Mouse (Mus musculus): ENCODE measurements around the gene Sema6c. TPM values are rescaled to one million over a fixed set of nuclear protein-coding genes. Genes with fewer than 3 reads are reported as not detected.
A peak's percentile ranks its signal among the peaks of the same experiment; 100 is the strongest.
"Not testable (repeated sequence)": the region's sequence is repeated elsewhere in the genome, so short reads cannot be mapped to it uniquely, and the experiment has no call there.

Sema6c gene
- polyA plus RNA-seq, 1 experiment from 2014 or later, result 39.0 TPM

DNA sequence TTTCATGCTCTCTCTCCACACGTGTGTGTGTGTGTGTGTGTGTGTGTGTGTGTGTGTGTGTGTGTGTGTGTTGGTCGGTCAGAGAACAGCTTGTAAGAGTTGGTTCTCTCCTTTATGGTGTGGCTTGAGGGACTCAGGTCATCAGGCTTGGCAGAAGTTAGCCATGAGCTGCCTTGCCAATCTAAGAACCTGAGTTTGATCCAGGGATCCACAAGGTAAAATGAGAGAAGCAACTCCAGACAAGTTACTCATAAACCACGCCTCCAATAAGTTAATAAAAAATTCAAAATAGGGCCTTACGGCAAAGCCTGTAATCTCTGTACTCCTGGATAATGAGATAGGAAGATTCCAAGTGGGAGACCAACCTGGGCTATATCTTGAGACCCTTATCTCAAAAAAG is 48.0 kb downstream of the Sema6c start:
- ATAC-seq (ENCODE audit: low FRiP score, low TSS enrichment), result no peak
- Histone ChIP-seq H3K4me1 (ENCODE audit: control insufficient read depth, insufficient read depth, low read length) (no peaks in the 10 kb centered on the region), H3K36me3 (ENCODE audit: control insufficient read depth, insufficient read depth, low read length) (peaks cover 51% of the 10 kb centered on the region), H3K4me2 (ENCODE audit: low read length) (no peak overlapping the region), H3K9ac (replicated peaks; ENCODE audit: low read length) (no peak overlapping the region), H3K27me3 (ENCODE audit: control insufficient read depth, insufficient read depth, low read length) (no peaks in the 10 kb centered on the region), H3K4me3 (replicated peaks; ENCODE audit: low read depth, low read length) (no peak overlapping the region), H3K9me3 (ENCODE audit: control insufficient read depth, low read length) (no peaks in the 10 kb centered on the region), H3K27ac (replicated peaks; ENCODE audit: low read depth, low read length) (no peak overlapping the region)
- 89% methylated on average over 4 of the region's 4 CpGs for WGBS
- DNase-seq, result no peak

GRCm38 (mm10) chr3:95210585-95210984 is 50.3 kb downstream of the Sema6c start:
- no peak overlapping the region for H3K27ac ChIP-seq (replicated peaks; ENCODE audit: low read depth, low read length)
- no peaks in the 10 kb centered on the region for H3K27me3 ChIP-seq (ENCODE audit: control insufficient read depth, insufficient read depth, low read length)
- 52% methylated on average over 2 of the region's 2 CpGs for WGBS
- H3K36me3 ChIP-seq (ENCODE audit: control insufficient read depth, insufficient read depth, low read length), result peaks cover 33% of the 10 kb centered on the region
- H3K9ac ChIP-seq (replicated peaks; ENCODE audit: low read length), result no peak overlapping the region
- no peaks in the 10 kb centered on the region for H3K4me1 ChIP-seq (ENCODE audit: control insufficient read depth, insufficient read depth, low read length)
- no peak overlapping the region for H3K4me3 ChIP-seq (replicated peaks; ENCODE audit: low read depth, low read length)
- H3K9me3 ChIP-seq (ENCODE audit: control insufficient read depth, low read length), result no peaks in the 10 kb centered on the region
- no peak overlapping the region for H3K4me2 ChIP-seq (ENCODE audit: low read length)
- no peak for DNase-seq
- no peak for ATAC-seq (ENCODE audit: low FRiP score, low TSS enrichment)

- H3K27ac ChIP-seq (replicated peaks; ENCODE audit: low read depth, low read length); DNase-seq; H3K27me3 ChIP-seq (ENCODE audit: control insufficient read depth, insufficient read depth, low read length); H3K4me2 ChIP-seq (ENCODE audit: low read length); H3K9me3 ChIP-seq (ENCODE audit: control insufficient read depth, low read length); H3K4me1 ChIP-seq (ENCODE audit: control insufficient read depth, insufficient read depth, low read length); H3K9ac ChIP-seq (replicated peaks; ENCODE audit: low read length); H3K4me3 ChIP-seq (replicated peaks; ENCODE audit: low read depth, low read length); ATAC-seq (ENCODE audit: low FRiP score, low TSS enrichment): not testable (repeated sequence)
- H3K36me3 ChIP-seq (ENCODE audit: control insufficient read depth, insufficient read depth, low read length), result peaks cover 20% of the 10 kb centered on the region
- WGBS, result 89% methylated on average over 9 of the region's 10 CpGs
Observed at GRCm38 (mm10) chr3:95212889-95213608, 52.8 kb downstream of the Sema6c start.

- Histone ChIP-seq H3K4me2 (ENCODE audit: low read length) (no peak overlapping the region), H3K27ac (replicated peaks; ENCODE audit: low read depth, low read length) (no peak overlapping the region), H3K9me3 (ENCODE audit: control insufficient read depth, low read length) (no peaks in the 10 kb centered on the region), H3K4me1 (ENCODE audit: control insufficient read depth, insufficient read depth, low read length) (peaks cover 13% of the 10 kb centered on the region; the same call in 1 of the 2 replicates), H3K9ac (replicated peaks; ENCODE audit: low read length) (no peak overlapping the region), H3K27me3 (ENCODE audit: control insufficient read depth, insufficient read depth, low read length) (no peaks in the 10 kb centered on the region), H3K36me3 (ENCODE audit: control insufficient read depth, insufficient read depth, low read length) (peaks cover 19% of the 10 kb centered on the region), H3K4me3 (replicated peaks; ENCODE audit: low read depth, low read length) (no peak overlapping the region)
- 94% methylated on average over 1 of the region's 1 CpGs for WGBS
- no peak for ATAC-seq (ENCODE audit: low FRiP score, low TSS enrichment)
- no peak for DNase-seq
Observed at GRCm38 (mm10) chr3:95213609-95213975, 53.3 kb downstream of the Sema6c start.

GRCm38 (mm10) chr3:95216655-95217254 is 56.5 kb downstream of the Sema6c start:
- ATAC-seq (ENCODE audit: low FRiP score, low TSS enrichment), result no peak
- 25% methylated on average over 4 of the region's 4 CpGs for WGBS

GRCm38 (mm10) chr3:95217255-95218134 is 57.2 kb downstream of the Sema6c start, which contains the start of gene Gabpb2:
TSS of gene Gabpb2 (minus strand) at chr3:95217916.
- peak; percentile 89 for ATAC-seq (ENCODE audit: low FRiP score, low TSS enrichment)
- Histone ChIP-seq H3K4me3 (replicated peaks; ENCODE audit: low read depth, low read length) (peak within 1 kb of the TSS; percentile 73), H3K27me3 (ENCODE audit: control insufficient read depth, insufficient read depth, low read length) (no peaks in the 10 kb centered on the region), H3K4me1 (ENCODE audit: control insufficient read depth, insufficient read depth, low read length) (peaks cover 13% of the 10 kb centered on the region; the same call in 1 of the 2 replicates), H3K9me3 (ENCODE audit: control insufficient read depth, low read length) (no peaks in the 10 kb centered on the region), H3K36me3 (ENCODE audit: control insufficient read depth, insufficient read depth, low read length) (peaks cover 47% of the 10 kb centered on the region), H3K9ac (replicated peaks; ENCODE audit: low read length) (peak within 1 kb of the TSS; percentile 78), H3K4me2 (ENCODE audit: low read length) (peak within 1 kb of the TSS; percentile 65), H3K27ac (replicated peaks; ENCODE audit: low read depth, low read length) (peak within 1 kb of the TSS; percentile 96)
- DNase-seq, result peak; percentile 92
- under 1% methylated on average over 56 of the region's 56 CpGs for WGBS

More at GRCm38 (mm10) chr3:95216655-95217254, 56.5 kb downstream of the Sema6c start:
- peak overlapping the region; percentile 96 for H3K27ac ChIP-seq (replicated peaks; ENCODE audit: low read depth, low read length)
- peak overlapping the region; percentile 65 for H3K4me2 ChIP-seq (ENCODE audit: low read length)
- H3K9me3 ChIP-seq (ENCODE audit: control insufficient read depth, low read length), result no peaks in the 10 kb centered on the region
- no peak for DNase-seq
- peaks cover 13% of the 10 kb centered on the region; the same call in 1 of the 2 replicates for H3K4me1 ChIP-seq (ENCODE audit: control insufficient read depth, insufficient read depth, low read length)
- H3K9ac ChIP-seq (replicated peaks; ENCODE audit: low read length), result peak overlapping the region; percentile 78; the same call in 1 of the 2 replicates
- peak overlapping the region; percentile 73 for H3K4me3 ChIP-seq (replicated peaks; ENCODE audit: low read depth, low read length)
- H3K27me3 ChIP-seq (ENCODE audit: control insufficient read depth, insufficient read depth, low read length), result no peaks in the 10 kb centered on the region
- peaks cover 43% of the 10 kb centered on the region for H3K36me3 ChIP-seq (ENCODE audit: control insufficient read depth, insufficient read depth, low read length)

- Histone ChIP-seq H3K27ac (replicated peaks; ENCODE audit: low read depth, low read length) (peak overlapping the region; percentile 96), H3K4me1 (ENCODE audit: control insufficient read depth, insufficient read depth, low read length) (peaks cover 13% of the 10 kb centered on the region; the same call in 1 of the 2 replicates), H3K4me2 (ENCODE audit: low read length) (peak overlapping the region; percentile 65), H3K4me3 (replicated peaks; ENCODE audit: low read depth, low read length) (peak overlapping the region; percentile 73), H3K36me3 (ENCODE audit: control insufficient read depth, insufficient read depth, low read length) (peaks cover 58% of the 10 kb centered on the region), H3K27me3 (ENCODE audit: control insufficient read depth, insufficient read depth, low read length) (no peaks in the 10 kb centered on the region), H3K9ac (replicated peaks; ENCODE audit: low read length) (no peak overlapping the region; the same call in 1 of the 2 replicates), H3K9me3 (ENCODE audit: control insufficient read depth, low read length) (no peaks in the 10 kb centered on the region)
- no peak for ATAC-seq (ENCODE audit: low FRiP score, low TSS enrichment)
- 76% methylated on average over 6 of the region's 6 CpGs for WGBS
- DNase-seq, result no peak
Observed at GRCm38 (mm10) chr3:95218466-95219137, 58.3 kb downstream of the Sema6c start.

GRCm38 (mm10) chr3:95223041-95223440 is 62.8 kb downstream of the Sema6c start:
- no peak overlapping the region for H3K4me3 ChIP-seq (replicated peaks; ENCODE audit: low read depth, low read length)
- H3K27me3 ChIP-seq (ENCODE audit: control insufficient read depth, insufficient read depth, low read length), result no peaks in the 10 kb centered on the region
- 96% methylated on average over 2 of the region's 2 CpGs for WGBS
- no peak overlapping the region for H3K4me2 ChIP-seq (ENCODE audit: low read length)
- H3K4me1 ChIP-seq (ENCODE audit: control insufficient read depth, insufficient read depth, low read length), result peaks cover 31% of the 10 kb centered on the region
- no peak overlapping the region for H3K27ac ChIP-seq (replicated peaks; ENCODE audit: low read depth, low read length)
- ATAC-seq (ENCODE audit: low FRiP score, low TSS enrichment), result no peak
- DNase-seq, result no peak
- no peaks in the 10 kb centered on the region for H3K9me3 ChIP-seq (ENCODE audit: control insufficient read depth, low read length)
- no peak overlapping the region for H3K9ac ChIP-seq (replicated peaks; ENCODE audit: low read length)
- peaks cover 69% of the 10 kb centered on the region for H3K36me3 ChIP-seq (ENCODE audit: control insufficient read depth, insufficient read depth, low read length)

Measured in midbrain, embryonic 14.5 days (tissue).